ENCODE assay signal across 9 mouse cellular contexts in the genomic region with DNA sequence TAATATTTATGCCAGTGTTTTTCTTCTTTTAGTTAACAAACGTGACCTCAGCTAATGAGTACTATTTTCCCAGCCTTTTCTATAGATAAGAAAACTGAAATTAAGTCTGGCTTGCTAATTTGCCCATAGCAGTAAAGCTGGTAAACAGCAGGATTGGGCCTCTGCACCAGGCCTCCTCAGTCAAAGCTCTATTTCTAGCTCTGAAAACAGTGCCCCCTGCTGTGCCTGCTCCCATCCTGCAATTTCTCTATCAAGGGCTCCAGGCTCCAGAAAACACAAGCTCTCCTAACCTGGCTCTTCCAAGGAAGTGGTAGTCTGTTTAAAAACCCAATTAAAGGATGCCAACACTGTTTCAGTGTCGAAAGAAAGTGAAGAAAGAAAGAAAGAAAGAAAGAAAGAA.
DNase-seq lines count a peak whose midpoint lies in the region; ATAC-seq and TF ChIP-seq lines count a peak whose summit lies in the region.
"Had no signal": no experiment of that assay in that cellular context is flagged by ENCODE, and none has a peak within 500 bp of the region (broad histone marks: within the 10 kb centered on the region; RNA-seq: fewer than 3 reads in every experiment).

No protein-coding gene starts in this region.

- TF ChIP-seq POLR2A in CH12.LX (IDR thresholded peaks at IDR 0.05; ENCODE audit: low read depth, low read length): no peak

- no peak overlapping the region for H3K4me3 ChIP-seq in CH12.LX (replicated peaks in 1 of 3; ENCODE audit: low read depth in 2 of 3, low read length in 2 of 3, poor library complexity in 1 of 3)
- H3K4me3 ChIP-seq: erythroblast, embryonic 14.5 days had no signal

- no peaks in the 10 kb centered on the region for H3K36me3 ChIP-seq in CH12.LX (replicated peaks in 1 of 2; ENCODE audit: control insufficient read depth in 1 of 2, insufficient read depth in 1 of 2, low read length in 1 of 2)

- TF ChIP-seq EP300 in CH12.LX (IDR thresholded peaks at IDR 0.05; ENCODE audit: low read length): no peak

- no peaks in the 10 kb centered on the region for H3K27me3 ChIP-seq in CH12.LX (replicated peaks)

- no peak overlapping the region for H3K9ac ChIP-seq in CH12.LX (ENCODE audit: insufficient read depth, low read depth)

- H3K4me2 ChIP-seq in CH12.LX (ENCODE audit: insufficient read depth, low read depth, poor library complexity, severe bottlenecking): no peak overlapping the region

- TF ChIP-seq RAD21 in CH12.LX (IDR thresholded peaks at IDR 0.05; ENCODE audit: low read depth, low read length): peak; percentile 40

- peak; percentile 23 to 67; a peak in 3 of 4 replicates for TF ChIP-seq CTCF in CH12.LX (conservative IDR thresholded peaks at IDR 0.05 in 1 of 2, IDR thresholded peaks at IDR 0.05 in 1 of 2; ENCODE audit: low read depth in 2 of 2, low read length in 2 of 2)

- dilution Hi-C loops in CH12.LX (cut with MboI; ENCODE audit: extremely low pct_ligation_motif_present, extremely low pct_unique_long_range_greater_than_20kb, low sequenced_read_pairs): no loop called here

- peak; percentile 61 for DNase-seq in CH12.LX (ENCODE audit: extremely low read depth)
- peak; percentile 44 for DNase-seq in adrenal gland, adult 8-10 months
- peak; percentile 83 for DNase-seq in embryo, embryonic 10.5 days (ENCODE audit: low spot score)
- peak; percentile 74 for DNase-seq in heart, adult 8-10 months (ENCODE audit: low spot score)
- DNase-seq in kidney, postnatal 4 days: peak; percentile 80 to 81
- DNase-seq in lung, adult 18-20 months: peak; percentile 67 to 75
- peak; percentile 39 to 46 for DNase-seq in right cerebral cortex, postnatal 36 days (ENCODE audit: low spot score in 2 of 2)

- no peaks in the 10 kb centered on the region for H3K9me3 ChIP-seq in CH12.LX (replicated peaks; ENCODE audit: low read length)

- ATAC-seq in inflammation-experienced regulatory T-cells, adult 6 months: no peak

- no peak overlapping the region for H3K27ac ChIP-seq in CH12.LX (ENCODE audit: insufficient read depth, low read depth)

- peaks cover 0 to 15% of the 10 kb centered on the region in 2 experiments; a peak in 1 of 4 replicates for H3K4me1 ChIP-seq in CH12.LX (ENCODE audit: control insufficient read depth in 1 of 2, insufficient read depth in 2 of 2)

- no peaks in the 10 kb centered on the region for H3K79me2 ChIP-seq in CH12.LX (replicated peaks; ENCODE audit: control insufficient read depth, extremely low read depth, insufficient read depth, poor library complexity, severe bottlenecking)

- in situ Hi-C loops in CH12.LX (cut with MboI; ENCODE audit: low pct_ligation_motif_present, low pct_unique_long_range_greater_than_20kb, low sequenced_read_pairs): no loop called here

TF ChIP-seq in CH12.LX, 34 proteins besides CTCF, POLR2A, EP300 and RAD21:
- TF ChIP-seq CHD2 (IDR thresholded peaks at IDR 0.05; ENCODE audit: low read length): no peak
- TF ChIP-seq GABPA (IDR thresholded peaks at IDR 0.05; ENCODE audit: insufficient replicate concordance, low read depth, low read length): no peak
- TF ChIP-seq PAX5 (IDR thresholded peaks at IDR 0.05; ENCODE audit: low read length): no peak
- TF ChIP-seq MAX (IDR thresholded peaks at IDR 0.05; ENCODE audit: low read length): no peak
- TF ChIP-seq JUND (conservative IDR thresholded peaks at IDR 0.05; ENCODE audit: low read depth, low read length): no peak
- TF ChIP-seq SMC3 (IDR thresholded peaks at IDR 0.05; ENCODE audit: low read depth, low read length): peak; percentile 58
- TF ChIP-seq MEF2A (IDR thresholded peaks at IDR 0.05; ENCODE audit: borderline replicate concordance, low read depth, low read length): 0 out of 2 replicates have a peak, but pooled peaks have one; percentile 23
